ENCODE assay signal across 8 mouse cellular contexts in the genomic region with DNA sequence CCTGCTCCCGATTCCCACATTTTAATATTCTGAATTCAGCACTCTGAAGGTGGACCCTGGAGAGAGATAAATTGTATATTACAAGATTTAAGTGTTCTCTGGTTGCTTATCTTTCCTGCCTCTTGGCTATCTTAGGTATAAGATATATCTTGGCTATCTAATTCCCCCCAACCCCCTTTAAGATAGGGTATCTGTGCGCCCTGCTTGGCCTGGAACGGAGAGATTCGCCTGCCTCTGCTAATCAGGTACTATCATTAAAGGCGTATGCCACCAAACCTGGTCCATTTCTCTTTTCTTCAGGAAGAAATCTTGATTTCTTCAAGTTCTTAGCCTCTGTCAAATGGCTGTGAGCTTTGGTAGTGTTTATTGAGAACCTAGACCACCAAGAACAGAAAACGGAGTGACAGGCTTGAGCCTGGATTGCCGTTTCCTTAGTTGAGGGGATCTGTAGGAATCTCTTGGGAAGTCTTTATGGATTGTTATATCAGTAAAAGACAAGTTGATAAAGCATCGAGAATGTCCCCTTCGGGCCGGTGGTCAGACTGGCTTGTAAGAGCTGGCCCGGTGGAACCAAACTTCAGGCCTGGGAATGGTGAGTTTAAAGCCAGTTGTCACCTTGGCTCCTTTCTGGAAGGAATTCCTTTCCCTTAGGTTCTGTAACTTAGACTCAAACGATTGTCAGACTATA. TPM values are rescaled to one million over a fixed set of nuclear protein-coding genes. Genes with fewer than 3 reads are reported as not detected.
DNase-seq lines count a peak whose midpoint lies in the region; ATAC-seq and TF ChIP-seq lines count a peak whose summit lies in the region.

No protein-coding gene starts in this region.

- WGBS in heart, embryonic 13.5 days, result 35% methylated on average over 12 of the region's 12 CpGs
- WGBS in bone marrow, adult 2 months, result 37% methylated on average over 12 of the region's 12 CpGs
- 59% methylated on average over 12 of the region's 12 CpGs for WGBS in hindbrain, embryonic 12.5 days
- WGBS in midbrain, embryonic 10.5 days, result 55% methylated on average over 12 of the region's 12 CpGs

- H3K9me3 ChIP-seq in heart, embryonic 13.5 days, result no peaks in the 10 kb centered on the region
- no peaks in the 10 kb centered on the region for H3K9me3 ChIP-seq in hindbrain, embryonic 12.5 days (replicated peaks)
- no peaks in the 10 kb centered on the region for H3K9me3 ChIP-seq in midbrain, embryonic 10.5 days (replicated peaks)

- peak overlapping the region; percentile 84 for H3K9ac ChIP-seq in heart, embryonic 13.5 days
- peak overlapping the region; percentile 85 for H3K9ac ChIP-seq in hindbrain, embryonic 12.5 days

- no peak for DNase-seq in heart, postnatal 10 days
- no peak for DNase-seq in midbrain, embryonic 10.5 days (ENCODE audit: low spot score)
- no peak for DNase-seq in spleen, adult 18-20 months
- no peak for DNase-seq in left cerebral cortex, adult 11 months (ENCODE audit: low spot score)
- no peak for DNase-seq in urinary bladder, postnatal 10 days (ENCODE audit: low spot score)

- H3K27ac ChIP-seq in heart, embryonic 13.5 days (replicated peaks), result peak overlapping the region; percentile 97
- peak overlapping the region; percentile 98; the same call in 1 of the 2 replicates for H3K27ac ChIP-seq in bone marrow, adult 2 months (ENCODE audit: control insufficient read depth, insufficient read depth, low read depth, low read length, poor library complexity)
- H3K27ac ChIP-seq in hindbrain, embryonic 12.5 days, result no peak overlapping the region
- peak overlapping the region; percentile 95 for H3K27ac ChIP-seq in midbrain, embryonic 10.5 days (replicated peaks)

- peak overlapping the region; percentile 75 for H3K4me2 ChIP-seq in heart, embryonic 13.5 days
- H3K4me2 ChIP-seq in hindbrain, embryonic 12.5 days (replicated peaks), result peak overlapping the region; percentile 69

- no peak for TF ChIP-seq POLR2A in bone marrow, adult 2 months (IDR thresholded peaks at IDR 0.05; ENCODE audit: borderline replicate concordance, control insufficient read depth, low read depth, low read length)

- intact Hi-C loops in heart, postnatal 10 days (cut with DNase I), result no loop called here

- H3K4me1 ChIP-seq in heart, embryonic 13.5 days, result peaks cover 27% of the 10 kb centered on the region
- no peaks in the 10 kb centered on the region for H3K4me1 ChIP-seq in bone marrow, adult 2 months (ENCODE audit: control insufficient read depth, insufficient read depth, low read length)
- peaks cover 21% of the 10 kb centered on the region for H3K4me1 ChIP-seq in hindbrain, embryonic 12.5 days
- H3K4me1 ChIP-seq in midbrain, embryonic 10.5 days, result peaks cover 24% of the 10 kb centered on the region

- H3K36me3 ChIP-seq in heart, embryonic 13.5 days, result no peaks in the 10 kb centered on the region
- H3K36me3 ChIP-seq in hindbrain, embryonic 12.5 days, result no peaks in the 10 kb centered on the region
- no peaks in the 10 kb centered on the region for H3K36me3 ChIP-seq in midbrain, embryonic 10.5 days

- TF ChIP-seq CTCF in bone marrow, adult 2 months (IDR thresholded peaks at IDR 0.05; ENCODE audit: control insufficient read depth, insufficient read depth, low read length), result no peak

- ATAC-seq in heart, embryonic 13.5 days (ENCODE audit: extremely low read depth, insufficient number of reproducible peaks, low FRiP score, low TSS enrichment), result no peak
- no peak for ATAC-seq in hindbrain, embryonic 12.5 days (ENCODE audit: low FRiP score)

- no peaks in the 10 kb centered on the region for H3K27me3 ChIP-seq in heart, embryonic 13.5 days (replicated peaks)
- H3K27me3 ChIP-seq in hindbrain, embryonic 12.5 days, result no peaks in the 10 kb centered on the region
- no peaks in the 10 kb centered on the region for H3K27me3 ChIP-seq in midbrain, embryonic 10.5 days (ENCODE audit: low read depth, poor library complexity, severe bottlenecking)

- peak overlapping the region; percentile 67 for H3K4me3 ChIP-seq in heart, embryonic 13.5 days
- H3K4me3 ChIP-seq in bone marrow, adult 2 months (replicated peaks; ENCODE audit: control insufficient read depth, low read depth, low read length), result peak overlapping the region; percentile 87
- H3K4me3 ChIP-seq in hindbrain, embryonic 12.5 days, result peak overlapping the region; percentile 91
- peak overlapping the region; percentile 85 for H3K4me3 ChIP-seq in midbrain, embryonic 10.5 days

RNA-seq across cellular contexts. Expression of a gene that starts 11.0 kb away (rescaled TPM):
- polyA plus RNA-seq in heart, embryonic 13.5 days (2015; fragmentation: Nextera tagmentation; extraction: Ambion mirVana), result 5.6 and 6.1 TPM in 2 replicates
- 10 to 100 TPM; 15.8 to 16.2 TPM for total RNA-seq in heart, postnatal 10 days (2021)
- polyA plus RNA-seq in bone marrow, adult 2 months (2011; ENCODE audit: insufficient read depth, insufficient read length, low replicate concordance, missing spikeins), result 11.1 and 18.2 TPM in 2 replicates
- 15.0 and 16.7 TPM in 2 replicates for polyA plus RNA-seq in hindbrain, embryonic 12.5 days (2016; fragmentation: Nextera tagmentation; extraction: Ambion mirVana)
- 4.1 and 6.3 TPM in 2 replicates for polyA plus RNA-seq in midbrain, embryonic 10.5 days (2016; fragmentation: Nextera tagmentation; extraction: Ambion mirVana)

RNA-seq across cellular contexts. Expression of a gene that starts 48.4 kb away (rescaled TPM):
- polyA plus RNA-seq in heart, embryonic 13.5 days (2015; fragmentation: Nextera tagmentation; extraction: Ambion mirVana), result 37.9 and 40.5 TPM in 2 replicates
- total RNA-seq in heart, postnatal 10 days (2021), result 10 to 100 TPM; 41.9 to 64.2 TPM
- polyA plus RNA-seq in bone marrow, adult 2 months (2011; ENCODE audit: insufficient read depth, insufficient read length, low replicate concordance, missing spikeins), result 64.3 and 67.7 TPM in 2 replicates
- polyA plus RNA-seq in hindbrain, embryonic 12.5 days (2016; fragmentation: Nextera tagmentation; extraction: Ambion mirVana), result 53.7 and 57.7 TPM in 2 replicates
- 73.2 and 85.1 TPM in 2 replicates for polyA plus RNA-seq in midbrain, embryonic 10.5 days (2016; fragmentation: Nextera tagmentation; extraction: Ambion mirVana)
